8 mouse cellular contexts compared by ENCODE assay signal in the genomic region with DNA sequence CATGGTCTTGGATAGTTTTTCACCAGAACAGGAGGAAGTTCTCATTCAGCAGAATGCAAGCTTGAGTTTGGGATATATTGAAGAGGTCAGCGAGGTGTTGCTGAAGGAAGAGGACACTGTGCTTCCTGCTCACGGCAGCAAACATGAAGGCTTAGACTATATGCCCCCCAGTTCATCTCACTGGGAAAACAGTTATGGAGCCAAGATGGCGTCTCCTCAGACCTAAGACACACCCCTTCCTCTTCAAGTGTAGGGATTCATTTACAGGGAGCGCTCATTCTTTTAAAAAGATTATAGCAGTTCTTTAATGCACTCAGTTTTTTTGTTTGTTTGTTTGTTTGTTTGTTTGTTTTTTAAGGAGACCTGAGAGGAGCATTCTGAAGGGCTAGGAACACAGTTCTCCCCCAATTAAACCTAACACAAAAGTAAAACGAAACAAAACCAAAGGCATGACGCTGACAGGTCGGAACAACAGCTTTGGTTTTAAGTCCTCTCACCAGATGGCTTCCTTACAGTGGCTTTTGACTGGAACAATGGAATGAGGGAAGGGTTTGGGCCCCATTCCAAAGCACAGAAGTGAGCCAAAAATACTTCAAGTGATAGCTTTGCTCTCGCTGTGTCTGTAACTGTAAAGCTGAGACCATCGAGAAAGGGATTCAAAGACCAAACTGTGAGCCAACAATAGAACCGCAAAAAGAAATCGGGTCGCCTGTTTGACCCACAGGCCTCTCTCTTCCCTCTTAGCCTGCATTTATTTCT.
A peak's percentile ranks its signal among the peaks of the same experiment; 100 is the strongest.
DNase-seq lines count a peak whose midpoint lies in the region; TF ChIP-seq lines count a peak whose summit lies in the region.

No protein-coding gene starts in this region.

- TF ChIP-seq EP300 in heart, adult 2 months (IDR thresholded peaks at IDR 0.05; ENCODE audit: insufficient read depth, low read depth, low read length) = no peak

- no peaks in the 10 kb centered on the region for H3K36me3 ChIP-seq in heart, adult 2 months (ENCODE audit: control insufficient read depth, insufficient read depth, low read length)
- no peaks in the 10 kb centered on the region for H3K36me3 ChIP-seq in myocyte (ENCODE audit: control insufficient read depth, insufficient read depth)

- WGBS in heart, adult 2 months = 29% methylated on average over 12 of the region's 12 CpGs

- H3K9ac ChIP-seq in heart, adult 2 months (ENCODE audit: low read depth, low read length) = no peak overlapping the region

- peak overlapping the region; percentile 51 for H3K4me2 ChIP-seq in myocyte (ENCODE audit: low read depth)

- TF ChIP-seq POLR2A in heart, adult 2 months (IDR thresholded peaks at IDR 0.05; ENCODE audit: insufficient read depth, low read depth, low read length) = no peak
- no peak for TF ChIP-seq POLR2A in myocyte (IDR thresholded peaks at IDR 0.05; ENCODE audit: insufficient read length, low read depth)

- H3K79me2 ChIP-seq in heart, adult 2 months (replicated peaks; ENCODE audit: control insufficient read depth, insufficient read depth, low read length) = no peaks in the 10 kb centered on the region
- H3K79me2 ChIP-seq in myocyte (ENCODE audit: control insufficient read depth, insufficient read depth) = no peaks in the 10 kb centered on the region

- DNase-seq in heart, adult 2 months = no peak
- no peak for DNase-seq in heart, postnatal 25 days (ENCODE audit: low spot score)
- peak; percentile 31 to 40 for DNase-seq in right cerebral cortex, adult 2 months (ENCODE audit: low spot score in 2 of 2)
- DNase-seq in right cerebral cortex, postnatal 14 days = no peak
- peak; percentile 4 to 7 for DNase-seq in heart, postnatal 36 days
- DNase-seq in gastrocnemius, adult 18-20 months (ENCODE audit: low spot score) = no peak
- no peak for DNase-seq in thymus, postnatal 4 days

- H3K27ac ChIP-seq in heart, adult 2 months = no peak overlapping the region

- no peak overlapping the region for H3ac ChIP-seq in myocyte (ENCODE audit: control insufficient read depth, insufficient read length)

- peaks cover 1% of the 10 kb centered on the region; the same call in 1 of the 2 replicates for H3K4me1 ChIP-seq in heart, adult 2 months (ENCODE audit: control insufficient read depth, insufficient read depth, low read length)

- H3K27me3 ChIP-seq in heart, adult 2 months (ENCODE audit: control insufficient read depth, insufficient read depth, low read length) = no peaks in the 10 kb centered on the region
- no peaks in the 10 kb centered on the region for H3K27me3 ChIP-seq in myocyte (ENCODE audit: control insufficient read depth, insufficient read depth, insufficient read length)

- TF ChIP-seq CTCF in heart, adult 2 months (IDR thresholded peaks at IDR 0.05) = no peak

- intact Hi-C loops in heart, adult 2 months (cut with DNase I) = loop anchor here (5.0 kb wide), 1 partner anchor 63 kb away; no protein-coding TSS in a partner anchor
- intact Hi-C loops in heart, postnatal 25 days (cut with DNase I) = no loop called here
- intact Hi-C loops in heart, postnatal 36 days (cut with DNase I) = no loop called here

- H3K4me3 ChIP-seq in heart, adult 2 months = peak overlapping the region; percentile 14; the same call in 1 of the 2 replicates
- no peak overlapping the region for H3K4me3 ChIP-seq in myocyte

TF ChIP-seq in myocyte, 11 proteins besides CTCF, POLR2A, EP300 and RAD21:
- no peak for TF ChIP-seq MAX (IDR thresholded peaks at IDR 0.05; ENCODE audit: low read depth)
- TF ChIP-seq E2F4 (IDR thresholded peaks at IDR 0.05; ENCODE audit: insufficient read depth) = no peak
- TF ChIP-seq TCF3 (IDR thresholded peaks at IDR 0.05; ENCODE audit: insufficient read length, low read depth) = no peak
- no peak for TF ChIP-seq MYOG (IDR thresholded peaks at IDR 0.05; ENCODE audit: control insufficient read depth in 1 of 3, insufficient read depth in 1 of 3, insufficient read length in 2 of 3, low read depth in 2 of 3)
- no peak for TF ChIP-seq CEBPB (IDR thresholded peaks at IDR 0.05; ENCODE audit: insufficient read depth, poor library complexity, severe bottlenecking)
- no peak for TF ChIP-seq REST (IDR thresholded peaks at IDR 0.05; ENCODE audit: insufficient read depth, insufficient read length)
- TF ChIP-seq TCF12 (IDR thresholded peaks at IDR 0.05; ENCODE audit: insufficient read depth, poor library complexity, severe bottlenecking) = no peak
- TF ChIP-seq USF1 (IDR thresholded peaks at IDR 0.05; ENCODE audit: low read depth) = no peak
- TF ChIP-seq SRF (IDR thresholded peaks at IDR 0.05; ENCODE audit: control insufficient read depth, insufficient read length, low read depth) = no peak
TF ChIP-seq in myocyte: peak in this region for 0.

Comparison
In these comparisons a context has a peak if more than half of its experiments do, and no peak if none do; other contexts are left out.
1. DNase-seq: peak in right cerebral cortex, adult 2 months (2 of 2) and heart, postnatal 36 days (2 of 2); none in heart, adult 2 months (0 of 2), heart, postnatal 25 days (single experiment), right cerebral cortex, postnatal 14 days (single experiment), gastrocnemius, adult 18-20 months (single experiment) and thymus, postnatal 4 days (single experiment).